Mouse (Mus musculus) large intestine, adult 2 months (tissue): ENCODE measurements around the gene Pigm. TPM values are rescaled to one million over a fixed set of nuclear protein-coding genes. Genes with fewer than 3 reads are reported as not detected.

Experiments
- polyA plus RNA-seq: library from polyadenylated mRNA; depleted of rRNA; stranded (reverse); fragments of >200 nt; gene quantifications from 2 replicates; pipeline ENCODE4 v1.2.3, GENCODE M21; 2012; rRNA removed

Gene Pigm
- polyA plus RNA-seq, 1 experiment = 3.4 TPM

Other genes with a start within 250 kb of the Pigm start
- gene Pex19, start 249.8 kb upstream of the Pigm start, polyA plus RNA-seq = 81.2 and 108 TPM in 2 replicates
- gene Dcaf8, start 228.5 kb upstream of the Pigm start, polyA plus RNA-seq = 25.3 and 37.6 TPM in 2 replicates
- 29.7 and 34.1 TPM in 2 replicates for gene Pea15a, start 169.7 kb upstream of the Pigm start, polyA plus RNA-seq
- gene Casq1, start 156.7 kb upstream of the Pigm start, polyA plus RNA-seq = 1.2 TPM in 2 replicates
- 0.05 and 0.10 TPM in 2 replicates for gene Atp1a4, start 118.1 kb upstream of the Pigm start, polyA plus RNA-seq
- 51.8 and 64.4 TPM in 2 replicates for gene Igsf8, start 114.9 kb upstream of the Pigm start, polyA plus RNA-seq
- 6.4 and 9.1 TPM in 2 replicates for gene Atp1a2, start 78.5 kb upstream of the Pigm start, polyA plus RNA-seq
- 0.11 and 0.18 TPM in 2 replicates for gene Kcnj9, start 47.2 kb upstream of the Pigm start, polyA plus RNA-seq
- gene Kcnj10, start 35.3 kb upstream of the Pigm start, polyA plus RNA-seq = 0.86 and 1.5 TPM in 2 replicates
- 3.1 and 4.7 TPM in 2 replicates for gene Slamf9, start 98.8 kb downstream of the Pigm start, polyA plus RNA-seq
- 109 and 288 TPM in 2 replicates for gene Igsf9, start 105.2 kb downstream of the Pigm start, polyA plus RNA-seq
- 301 and 312 TPM in 2 replicates for gene Tagln2, start 123.5 kb downstream of the Pigm start, polyA plus RNA-seq
- gene Cfap45, start 144.3 kb downstream of the Pigm start, polyA plus RNA-seq = 0.10 and 0.21 TPM in 2 replicates
- 0.16 and 0.42 TPM in 2 replicates for gene Vsig8, start 179.4 kb downstream of the Pigm start, polyA plus RNA-seq
- 7.6 and 9.4 TPM in 2 replicates for gene Slamf8, start 214.0 kb downstream of the Pigm start, polyA plus RNA-seq
- gene Fcrl6, start 226.0 kb downstream of the Pigm start, polyA plus RNA-seq = not detected in 2 replicates